Mouse (Mus musculus) C2C12 (cell line): ENCODE results near the gene Slain2.

Experiments used
- CTCF ChIP-seq: IDR thresholded peaks from one replicate; pipeline ENCODE4 v1.5.1; 2011; ENCODE audit not compliant: control insufficient read depth, insufficient read depth, insufficient read length
- FOSL1 ChIP-seq: IDR thresholded peaks from one replicate; pipeline ENCODE4 v1.8.0; 2011; ENCODE audit warnings: mild to moderate bottlenecking, low read length; ENCODE audit not compliant: poor library complexity, insufficient read depth, severe bottlenecking
- MYOG ChIP-seq: IDR thresholded peaks from one replicate; pipeline ENCODE4 v1.6.1; 2011; ENCODE audit not compliant: control insufficient read depth, insufficient read length; ENCODE audit errors: extremely low read depth
- USF1 ChIP-seq: IDR thresholded peaks from one replicate; pipeline ENCODE4 v1.6.1; 2011; ENCODE audit warnings: low read depth, mild to moderate bottlenecking, control low read depth, moderate library complexity

DNA sequence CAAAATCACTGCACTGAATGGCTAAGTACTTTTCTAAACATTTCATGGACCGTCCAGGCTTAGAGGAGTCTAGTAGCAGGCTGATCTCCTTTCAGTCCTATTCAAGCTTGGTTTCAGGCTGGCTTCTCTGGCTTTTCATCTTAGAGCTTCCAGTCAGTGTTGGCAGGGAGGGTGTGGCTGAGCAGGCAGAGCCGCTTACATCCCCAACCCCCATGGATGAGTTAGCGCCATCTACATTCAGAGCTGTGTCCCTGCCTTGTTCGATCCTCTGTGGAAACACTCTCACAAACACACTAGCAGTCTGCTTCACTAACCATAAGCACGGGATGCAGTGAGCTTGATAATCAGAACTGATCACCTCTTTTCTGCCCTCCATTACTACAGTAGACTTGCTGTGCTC lies 58.8 kb downstream of the Slain2 start:
- TF ChIP-seq CTCF (no peak), MYOG (no peak), USF1 (no peak), FOSL1 (no peak)
